Mouse (Mus musculus) cortical plate, adult 2 months (tissue): ENCODE data around the gene Wipi1.

Source experiments
- CTCF ChIP-seq: fragments of 200-500 bp; IDR thresholded peaks from 2 replicates; pipeline ENCODE4 v1.5.1; 2011; ENCODE audit warnings: mild to moderate bottlenecking, control low read depth, low read length; ENCODE audit not compliant: insufficient read depth; ENCODE audit errors: extremely low read depth
- POLR2A ChIP-seq: fragments of 200-500 bp; IDR thresholded peaks from 2 replicates; pipeline ENCODE4 v1.6.1; 2011; ENCODE audit warnings: mild to moderate bottlenecking, low read length, control low read depth; ENCODE audit not compliant: insufficient read depth; ENCODE audit errors: extremely low read depth

- no peak for TF ChIP-seq POLR2A
- TF ChIP-seq CTCF: no peak
Observed at GRCm38 (mm10) chr11:109656232-109656631, 44.5 kb upstream of the Wipi1 start.
